Mouse (Mus musculus) hindbrain, postnatal 0 days (tissue): Measurements from ENCODE around the gene Susd3. TPM values are rescaled to one million over a fixed set of nuclear protein-coding genes. Genes with fewer than 3 reads are reported as not detected.

ENCODE experiments used
- ATAC-seq: fragments of 200-750 bp; cut with Nextera tagmentation; 2 replicates; pipeline ENCODE4 v1.8.0; 2017; ENCODE audit warnings: mild to moderate bottlenecking, moderate TSS enrichment, moderate library complexity
- DNase-seq: peaks from one replicate; pipeline ENCODE4 v3.0.0-alpha.2; 2015; ENCODE audit warnings: low spot score
- H3K27ac ChIP-seq: fragments of 300-500 bp; sonication (generic); 2 replicates; pipeline ENCODE4 v1.5.1; 2014; ENCODE audit warnings: mild to moderate bottlenecking
- H3K27me3 ChIP-seq: fragments of 300-500 bp; sonication (generic); 2 replicates; pipeline ENCODE4 v1.6.1; 2014; ENCODE audit warnings: low read length, mixed read lengths; ENCODE audit not compliant: insufficient read depth
- H3K36me3 ChIP-seq: fragments of 300-500 bp; sonication (generic); 2 replicates; pipeline ENCODE4 v1.6.1; 2014; ENCODE audit warnings: low read length, mixed read lengths; ENCODE audit not compliant: insufficient read depth
- H3K4me1 ChIP-seq: fragments of 300-500 bp; sonication (generic); 2 replicates; pipeline ENCODE4 v1.6.1; 2014; ENCODE audit warnings: antibody characterized with exemption, low read length, mixed read lengths; ENCODE audit not compliant: insufficient read depth
- H3K4me2 ChIP-seq: fragments of 300-500 bp; sonication (generic); 2 replicates; pipeline ENCODE4 v1.6.1; 2014; ENCODE audit warnings: low read depth, mild to moderate bottlenecking, low read length, moderate library complexity, mixed read lengths
- H3K4me3 ChIP-seq: fragments of 300-500 bp; sonication (generic); 2 replicates; pipeline ENCODE4 v1.5.1; 2014; ENCODE audit warnings: low read length
- H3K9ac ChIP-seq: fragments of 300-500 bp; sonication (generic); replicated peaks from 2 replicates; pipeline ENCODE4 v1.6.1; 2014; ENCODE audit warnings: mild to moderate bottlenecking, low read length, moderate library complexity, mixed read lengths
- H3K9me3 ChIP-seq: fragments of 300-500 bp; sonication (generic); 2 replicates; pipeline ENCODE4 v1.6.1; 2016; ENCODE audit warnings: low read length, mixed read lengths
- CTCF ChIP-seq: IDR thresholded peaks from 2 replicates; pipeline ENCODE4 v1.5.1; 2016; ENCODE audit warnings: antibody characterized with exemption, control low read depth, low read depth
- WGBS: fragments of 180-500 bp; shearing (Covaris S2); extraction: QIAGEN DNeasy Blood & Tissue Kit; methylation state at CpG from one replicate; pipeline ENCODE4 v1.1.7; 2014; 5-methylcytosine and 5-hydroxymethylcytosine counted together
- polyA plus RNA-seq: library from polyadenylated mRNA; unstranded; fragments of >200 nt; fragmentation: Nextera tagmentation; extraction: Ambion mirVana; gene quantifications from 2 replicates; pipeline ENCODE4 v1.2.1, GENCODE M21; 2015
- total RNA-seq: library from RNA; depleted of rRNA; stranded (reverse); fragments of >200 nt; gene quantifications from 2 replicates; pipeline ENCODE4 v1.2.3, GENCODE M21; 2014

The Susd3 gene
- total and polyA plus RNA-seq, 2 experiments from 2014 or later = 0.93 to 2.0 TPM

GRCm38 (mm10) chr13:49224729-49225128 is 23.8 kb downstream of the Susd3 start:
- Histone ChIP-seq H3K4me2 (no peak overlapping the region), H3K4me3 (no peak overlapping the region), H3K4me1 (no peaks in the 10 kb centered on the region), H3K27ac (no peak overlapping the region), H3K27me3 (no peaks in the 10 kb centered on the region), H3K36me3 (no peaks in the 10 kb centered on the region), H3K9me3 (no peaks in the 10 kb centered on the region), H3K9ac (no peak overlapping the region)
- WGBS = 19% methylated on average over 6 of the region's 6 CpGs
- DNase-seq (no peak), ATAC-seq (no peak)
- TF ChIP-seq CTCF = no peak

- Histone ChIP-seq H3K9ac (no peak overlapping the region), H3K27me3 (no peaks in the 10 kb centered on the region), H3K4me2 (no peak overlapping the region), H3K27ac (no peak overlapping the region), H3K4me3 (no peak overlapping the region), H3K9me3 (no peaks in the 10 kb centered on the region), H3K4me1 (no peaks in the 10 kb centered on the region), H3K36me3 (no peaks in the 10 kb centered on the region)
- 16% methylated on average over 10 of the region's 10 CpGs for WGBS
- ATAC-seq = no peak; the same call in 1 of the 2 replicates
- DNase-seq = peak; percentile 39
- no peak for TF ChIP-seq CTCF
These were observed 24.2 kb downstream of the Susd3 start for GRCm38 (mm10) chr13:49224314-49224713.

- H3K36me3 ChIP-seq = no peaks in the 10 kb centered on the region
- DNase-seq (no peak), ATAC-seq (no peak)
- H3K27me3 ChIP-seq = no peaks in the 10 kb centered on the region
- H3K9me3 ChIP-seq = no peaks in the 10 kb centered on the region
- peaks cover 4% of the 10 kb centered on the region; the same call in 1 of the 2 replicates for H3K4me1 ChIP-seq
- no peak overlapping the region for H3K9ac ChIP-seq
- H3K4me3 ChIP-seq = no peak overlapping the region
- peak; percentile 31 for TF ChIP-seq CTCF
- H3K27ac ChIP-seq = no peak overlapping the region
- no peak overlapping the region for H3K4me2 ChIP-seq
- WGBS = 22% methylated on average over 5 of the region's 5 CpGs
These were observed 27.6 kb downstream of the Susd3 start for GRCm38 (mm10) chr13:49220912-49221311.

- 90% methylated on average over 4 of the region's 4 CpGs for WGBS
- Histone ChIP-seq H3K9me3 (no peaks in the 10 kb centered on the region), H3K4me2 (no peak overlapping the region), H3K27ac (no peak overlapping the region), H3K36me3 (no peaks in the 10 kb centered on the region), H3K4me3 (no peak overlapping the region), H3K9ac (no peak overlapping the region), H3K4me1 (peaks cover 11% of the 10 kb centered on the region), H3K27me3 (no peaks in the 10 kb centered on the region)
- no peak for ATAC-seq
- no peak for TF ChIP-seq CTCF
- DNase-seq = no peak
These were observed 29.1 kb downstream of the Susd3 start for GRCm38 (mm10) chr13:49219367-49219766.

GRCm38 (mm10) chr13:49218651-49219050 is 29.9 kb downstream of the Susd3 start:
- Histone ChIP-seq H3K9ac (no peak overlapping the region), H3K4me2 (no peak overlapping the region), H3K9me3 (no peaks in the 10 kb centered on the region), H3K27me3 (no peaks in the 10 kb centered on the region), H3K27ac (no peak overlapping the region), H3K4me3 (no peak overlapping the region), H3K4me1 (peaks cover 17% of the 10 kb centered on the region), H3K36me3 (no peaks in the 10 kb centered on the region)
- WGBS = 36% methylated on average over 3 of the region's 3 CpGs
- no peak for DNase-seq
- ATAC-seq = no peak
- no peak for TF ChIP-seq CTCF

GRCm38 (mm10) chr13:49216808-49217561 is 31.5 kb downstream of the Susd3 start:
- no peak overlapping the region for H3K4me3 ChIP-seq
- peaks cover 21% of the 10 kb centered on the region for H3K4me1 ChIP-seq
- H3K36me3 ChIP-seq = no peaks in the 10 kb centered on the region
- no peaks in the 10 kb centered on the region for H3K9me3 ChIP-seq
- H3K9ac ChIP-seq = no peak overlapping the region
- no peak for TF ChIP-seq CTCF
- ATAC-seq (no peak), DNase-seq (no peak)
- H3K4me2 ChIP-seq = no peak overlapping the region
- WGBS = 61% methylated on average over 9 of the region's 9 CpGs
- peak overlapping the region; percentile 59; the same call in 1 of the 2 replicates for H3K27ac ChIP-seq
- no peaks in the 10 kb centered on the region for H3K27me3 ChIP-seq

- 0 out of 2 replicates have a peak, but pooled peaks have one; percentile 5 for TF ChIP-seq CTCF
- DNase-seq (no peak), ATAC-seq (no peak)
- Histone ChIP-seq H3K27ac (peak overlapping the region; percentile 59; the same call in 1 of the 2 replicates), H3K9ac (peak overlapping the region; percentile 68; the same call in 1 of the 2 replicates), H3K36me3 (no peaks in the 10 kb centered on the region), H3K4me3 (peak overlapping the region; percentile 65), H3K9me3 (no peaks in the 10 kb centered on the region), H3K4me2 (peak overlapping the region; percentile 90), H3K27me3 (no peaks in the 10 kb centered on the region), H3K4me1 (peaks cover 28% of the 10 kb centered on the region)
- 7% methylated on average over 17 of the region's 17 CpGs for WGBS
These were observed 32.3 kb downstream of the Susd3 start for GRCm38 (mm10) chr13:49216220-49216552.
